18 mouse cellular contexts compared by ENCODE assay signal in genomic region chr3:58428861-58429260, GRCm38 (mm10).
"Had no signal": no experiment of that assay in that cellular context is flagged by ENCODE, and none has a peak within 500 bp of the region (broad histone marks: within the 10 kb centered on the region; RNA-seq: fewer than 3 reads in every experiment).

No protein-coding gene starts in this region.

- ATAC-seq: liver, postnatal 0 days; lung, postnatal 0 days; midbrain, embryonic 13.5 days; midbrain, embryonic 15.5 days had no signal

- H3K4me3 ChIP-seq: liver, embryonic 15.5 days; lung, embryonic 15.5 days; megakaryocyte, embryonic 14.5 days; midbrain, embryonic 13.5 days; midbrain, embryonic 15.5 days; neural tube, embryonic 12.5 days had no signal

- DNase-seq: liver, postnatal 0 days; lung, postnatal 14 days; lung, postnatal 36 days; right cerebral cortex, postnatal 25 days; right cerebral cortex, postnatal 4 days; spleen, adult 18-20 months; thymus, adult 18-20 months; thymus, postnatal 14 days; thymus, postnatal 36 days had no signal

- H3K27ac ChIP-seq: liver, embryonic 15.5 days; lung, embryonic 15.5 days; macrophage; midbrain, embryonic 13.5 days; midbrain, embryonic 15.5 days; neural tube, embryonic 12.5 days had no signal

- H3K27me3 ChIP-seq: liver, embryonic 15.5 days; lung, embryonic 15.5 days; megakaryocyte, embryonic 14.5 days; midbrain, embryonic 13.5 days; midbrain, embryonic 15.5 days; neural tube, embryonic 12.5 days had no signal

- H3K9ac ChIP-seq: liver, embryonic 15.5 days; liver, postnatal 0 days; lung, embryonic 15.5 days; midbrain, embryonic 13.5 days; midbrain, embryonic 15.5 days; neural tube, embryonic 12.5 days had no signal

- H3K36me3 ChIP-seq: liver, embryonic 15.5 days; lung, embryonic 15.5 days; midbrain, embryonic 13.5 days; midbrain, embryonic 15.5 days; neural tube, embryonic 12.5 days had no signal

- H3K4me2 ChIP-seq: liver, embryonic 15.5 days; lung, embryonic 15.5 days; midbrain, embryonic 11.5 days; midbrain, embryonic 13.5 days; midbrain, embryonic 15.5 days; neural tube, embryonic 12.5 days had no signal

- H3K4me1 ChIP-seq: liver, embryonic 15.5 days; midbrain, embryonic 15.5 days; neural tube, embryonic 12.5 days had no signal

- H3K9me3 ChIP-seq: liver, embryonic 15.5 days; lung, embryonic 15.5 days; megakaryocyte, embryonic 14.5 days; midbrain, embryonic 13.5 days; midbrain, embryonic 15.5 days; neural tube, embryonic 12.5 days had no signal
